In genomic region chr17:35295796-35296195, GRCm38 (mm10) we compare ENCODE assay signal across 7 mouse cellular contexts. TPM values are rescaled to one million over a fixed set of nuclear protein-coding genes. Genes with fewer than 3 reads are reported as not detected.
DNase-seq lines count a peak whose midpoint lies in the region.
"Not testable (repeated sequence)": the region's sequence is repeated elsewhere in the genome, so short reads cannot be mapped to it uniquely, and the experiment has no call there.

No protein-coding gene starts in this region.

- not testable (repeated sequence) for H3K27me3 ChIP-seq in splenic B cell, adult 2 months (ENCODE audit: control insufficient read depth, insufficient read depth, low read length, poor library complexity, severe bottlenecking)

- H3K36me3 ChIP-seq in splenic B cell, adult 2 months (ENCODE audit: control insufficient read depth, insufficient read depth, low read length, poor library complexity, severe bottlenecking), result not testable (repeated sequence)

- peak; percentile 66 for DNase-seq in ZHBTc4 (ENCODE audit: low read depth, low spot score)
- DNase-seq in cerebellum, postnatal 36 days, result peak; percentile 44 to 48
- peak; percentile 60 for DNase-seq in gastrocnemius, postnatal 10 days
- DNase-seq in kidney, adult 8-10 months, result peak; percentile 18 to 74
- DNase-seq in liver, result peak; percentile 32
- DNase-seq in naive thymus-derived CD4-positive, alpha-beta T cell, adult 2 months (ENCODE audit: low read depth), result peak; percentile 76
- peak; percentile 67 for DNase-seq in splenic B cell, adult 2 months (ENCODE audit: low read depth, low spot score)

RNA-seq across cellular contexts. Expression of gene H2-Q1, which starts 24.4 kb away (rescaled TPM):
- total RNA-seq in gastrocnemius, postnatal 10 days (2021), result under 1 TPM; 0.23 to 0.70 TPM

RNA-seq across cellular contexts. Expression of gene H2-D1, which starts 33.3 kb away (rescaled TPM):
- total RNA-seq in gastrocnemius, postnatal 10 days (2021), result 10 to 100 TPM; 39.3 to 47.2 TPM

RNA-seq across cellular contexts. Expression of gene H2-Q2, which starts 46.2 kb away (rescaled TPM):
- total RNA-seq in gastrocnemius, postnatal 10 days (2021), result under 1 TPM; 0.34 to 0.45 TPM

RNA-seq across cellular contexts. Expression of gene Ddx39b, which starts 54.2 kb away (rescaled TPM):
- total RNA-seq in gastrocnemius, postnatal 10 days (2021), result 100 to 1,000 TPM; 147 to 169 TPM

Comparison
In these comparisons a context has a peak if more than half of its experiments do, and no peak if none do; other contexts are left out.
1. Peak in every context shown above with its lines: DNase-seq.